Mouse (Mus musculus) liver, embryonic 14.5 days (tissue): ENCODE measurements around the gene Fars2.

Experiments used
- CTCF ChIP-seq: IDR thresholded peaks from 2 replicates; pipeline ENCODE4 v1.5.1; 2016; ENCODE audit warnings: antibody characterized with exemption, low read depth, control low read depth
- EP300 ChIP-seq: IDR thresholded peaks from 2 replicates; pipeline ENCODE4 v1.6.1; 2016; ENCODE audit warnings: antibody characterized with exemption, low read depth

DNA sequence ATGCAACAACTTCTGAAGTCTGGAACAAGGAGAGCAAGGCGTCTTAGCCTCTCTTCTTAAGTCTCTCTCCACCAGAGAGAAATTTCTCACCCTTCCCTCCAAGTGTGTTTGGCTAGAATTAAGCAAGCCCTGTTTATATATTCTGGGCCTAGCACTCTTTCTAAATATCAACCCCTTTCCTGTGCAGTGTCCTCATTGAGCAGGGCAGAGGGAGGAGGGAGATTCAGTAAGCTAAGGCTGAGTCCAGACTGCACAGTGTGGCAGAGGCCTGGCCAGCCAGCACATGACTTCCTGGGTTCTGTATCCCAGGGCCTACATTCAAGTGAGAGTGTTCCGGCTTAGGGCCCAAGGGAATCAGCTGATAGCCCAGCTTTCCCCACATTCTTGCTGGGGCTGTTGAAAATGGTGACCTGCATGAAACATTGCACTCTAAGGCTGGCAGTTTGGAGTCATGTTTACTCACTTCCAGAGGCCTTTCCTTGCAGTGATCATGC, 424.1 kb downstream of the Fars2 start:
- TF ChIP-seq CTCF (no peak), EP300 (no peak)
